Mouse (Mus musculus) CH12F3 (cell line): Measurements from ENCODE around the gene Gm5767.

ENCODE experiments used
- in situ Hi-C: fragments of 300-500 bp; cut with MboI; formaldehyde crosslinking; loops from 2 replicates; pipeline ENCODE4 v1.14.3; 2020; ENCODE audit warnings: low sequenced_read_pairs

Gm5767 gene

DNA sequence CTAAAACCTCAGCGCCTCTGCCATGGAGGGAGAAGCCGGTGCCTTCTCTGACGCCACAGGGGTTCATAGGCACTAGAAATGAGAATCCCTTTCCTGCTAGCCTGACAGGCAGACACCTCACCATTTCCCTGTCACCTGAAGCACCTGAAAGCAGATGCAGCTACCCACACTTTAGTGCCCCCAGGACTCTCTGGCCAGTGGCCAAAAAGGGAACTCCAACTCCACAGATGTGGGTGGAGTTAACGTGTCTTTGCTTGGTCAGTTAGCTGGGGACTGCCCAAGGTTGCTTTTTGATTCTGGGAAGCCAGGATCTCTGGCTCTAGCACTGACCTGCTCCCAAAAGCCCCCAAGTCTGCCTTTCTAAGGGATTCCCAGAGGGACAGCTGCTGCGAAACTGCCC, 11.1 kb upstream of the Gm5767 start:
- in situ Hi-C loops: no loop called here

DNA sequence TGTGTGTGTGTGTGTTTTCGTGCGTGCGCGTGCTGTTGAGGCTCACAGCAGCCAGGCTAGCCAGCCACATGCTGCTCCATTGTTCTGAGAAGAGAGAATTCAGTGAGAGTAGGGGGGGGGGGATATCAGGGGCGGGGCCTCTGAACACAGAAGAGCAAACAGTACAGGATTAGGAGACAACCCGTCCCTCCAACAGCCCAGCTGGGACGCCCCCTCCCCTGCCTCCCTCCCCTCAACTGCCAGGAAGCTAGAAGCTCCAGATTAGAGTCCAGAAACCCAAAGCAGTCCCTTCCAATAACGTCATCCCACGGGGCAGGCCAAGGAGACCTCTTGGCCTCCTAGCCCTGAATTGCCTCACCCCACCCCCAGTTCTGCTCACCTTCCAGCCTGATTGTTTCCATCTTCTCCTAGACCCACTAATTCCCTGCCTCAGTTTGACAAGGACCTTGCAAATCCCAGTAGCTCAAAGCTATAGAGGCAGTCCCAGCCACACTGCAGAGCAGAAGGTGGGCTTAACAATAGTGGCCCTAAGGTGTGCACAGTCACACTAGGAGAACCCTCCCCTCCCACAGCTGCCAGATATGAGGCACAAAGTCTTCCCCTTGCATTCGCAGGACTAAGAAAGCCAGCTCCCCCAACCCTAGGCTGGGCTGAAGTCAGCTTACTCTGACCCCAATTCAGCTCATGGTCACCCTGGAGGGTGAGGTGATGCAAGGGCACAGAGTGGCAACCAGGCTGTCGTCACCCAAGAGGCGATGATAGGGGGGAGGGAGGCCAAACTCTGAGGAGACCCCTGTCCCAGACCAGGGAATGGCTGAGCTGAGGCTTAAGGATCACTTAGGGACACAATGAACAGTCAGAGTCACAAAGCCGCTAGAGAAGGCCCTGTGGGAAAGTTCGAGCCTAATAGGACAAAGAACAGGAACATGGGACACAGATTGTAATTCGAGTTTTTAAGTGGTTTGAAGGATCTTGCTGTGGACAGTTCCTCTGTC, 10.2 kb upstream of the Gm5767 start:
- in situ Hi-C loops: no loop called here

- in situ Hi-C loops: no loop called here
Observed at GRCm38 (mm10) chr16:8671551-8672349, 8.8 kb upstream of the Gm5767 start, which contains the start of gene Carhsp1. TSS of gene Carhsp1 (minus strand) at chr16:8672155.

- in situ Hi-C loops: no loop called here
Observed at GRCm38 (mm10) chr16:8672350-8672687, 8.3 kb upstream of the Gm5767 start.

DNA sequence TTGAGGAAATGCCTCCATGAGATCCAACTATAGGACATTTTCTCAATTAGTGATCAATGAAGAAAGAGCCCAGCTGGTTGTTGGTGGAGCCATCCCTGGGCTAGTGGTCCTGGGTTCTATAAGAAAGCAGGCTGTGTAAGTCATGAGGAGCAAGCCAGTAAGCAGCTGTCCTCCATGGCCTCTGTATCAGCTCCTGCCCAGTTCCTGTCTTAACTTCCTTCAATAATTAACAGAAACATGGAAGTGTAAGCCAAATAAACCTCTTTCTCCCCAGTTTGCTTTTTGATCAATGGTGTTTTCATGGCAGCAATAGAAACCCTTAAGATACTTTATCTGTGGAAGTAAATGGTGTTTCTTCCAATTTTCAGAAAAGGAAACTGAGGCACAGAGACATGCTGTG, 7.8 kb upstream of the Gm5767 start:
- in situ Hi-C loops: no loop called here

DNA sequence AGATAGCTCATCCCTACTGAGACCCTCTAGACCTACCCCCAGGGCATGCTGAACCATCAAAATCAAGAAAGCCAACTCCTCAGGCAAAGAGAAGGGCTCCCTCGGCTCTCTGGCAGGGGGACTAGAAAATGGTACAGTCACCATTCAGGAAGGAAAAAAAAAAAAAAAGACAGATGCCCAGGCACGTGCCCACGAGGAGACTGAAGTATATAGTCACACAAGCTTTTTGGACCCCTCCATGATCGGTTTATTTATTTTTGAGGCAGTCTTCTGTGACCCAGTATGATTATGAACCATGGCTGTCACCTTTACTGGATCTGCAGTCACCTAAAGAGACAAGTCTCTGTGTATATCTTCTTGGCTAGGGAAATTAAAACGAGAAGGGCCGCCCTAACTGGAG, 7.2 kb upstream of the Gm5767 start:
- in situ Hi-C loops: no loop called here

DNA sequence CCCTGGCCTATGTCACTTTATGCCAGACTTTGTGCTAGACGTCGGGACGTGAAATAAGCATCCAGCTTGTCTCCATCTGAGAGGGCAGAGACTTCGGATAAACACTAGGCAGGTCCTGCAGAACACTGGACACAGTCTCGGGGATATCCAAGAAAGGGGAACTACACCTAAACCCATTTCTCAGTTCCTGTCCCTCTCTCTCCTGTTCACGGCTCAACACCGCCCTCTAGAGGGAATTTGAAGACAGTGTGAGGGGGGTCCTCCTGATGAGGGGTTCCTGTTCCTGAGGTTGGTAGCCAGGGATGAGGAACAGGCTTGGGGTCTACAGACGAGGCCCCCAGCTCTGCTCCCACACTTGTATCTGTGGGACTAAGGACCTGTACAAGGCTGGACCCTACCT, 6.4 kb upstream of the Gm5767 start:
- in situ Hi-C loops: no loop called here

DNA sequence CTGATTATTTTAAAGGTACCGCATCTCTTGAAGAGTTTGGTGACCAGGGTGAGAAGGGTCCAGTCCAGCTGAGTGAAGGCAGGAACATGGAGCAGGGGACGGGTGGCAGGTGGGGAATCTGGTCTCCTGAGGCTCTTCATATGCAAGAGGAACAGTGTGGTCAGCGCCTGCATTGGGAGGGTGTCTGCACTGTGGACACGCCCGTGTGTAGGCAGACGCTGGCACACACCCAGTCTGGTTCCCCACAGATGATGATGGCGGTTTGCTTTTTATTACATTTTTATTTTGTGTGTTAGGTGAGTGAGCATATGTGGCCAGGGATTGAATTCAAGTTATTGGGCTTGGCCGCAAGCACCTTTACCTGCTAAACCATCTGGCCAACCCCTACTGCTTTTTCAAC, 5.0 kb upstream of the Gm5767 start:
- in situ Hi-C loops: loop anchor here (5.0 kb wide), 2 partner anchors 183 to 263 kb away; no protein-coding TSS in a partner anchor

DNA sequence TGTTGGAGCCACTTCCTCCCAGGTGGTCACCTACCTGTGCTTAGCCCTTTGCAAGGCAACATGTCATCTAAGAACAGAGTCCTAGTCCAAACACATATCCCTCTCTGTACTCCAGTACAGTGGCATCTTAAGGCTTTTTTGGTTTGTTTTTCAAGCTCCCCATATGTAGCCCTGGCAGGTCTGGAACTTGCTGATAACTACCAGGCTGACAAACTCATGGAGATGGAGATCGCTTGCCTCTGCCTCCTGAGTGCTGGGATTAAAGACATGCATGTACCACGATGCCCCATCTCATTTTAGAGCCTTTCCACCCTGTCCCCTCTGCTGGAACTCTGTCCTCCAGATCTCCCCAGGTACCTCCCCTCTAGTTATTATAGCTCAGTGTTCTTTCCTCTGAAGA, 4.3 kb upstream of the Gm5767 start:
- in situ Hi-C loops: loop anchor here (5.0 kb wide), 2 partner anchors 184 to 264 kb away; no protein-coding TSS in a partner anchor

- in situ Hi-C loops: loop anchor here (5.0 kb wide), 2 partner anchors 184 to 264 kb away; no protein-coding TSS in a partner anchor
Observed at GRCm38 (mm10) chr16:8676800-8677199, 3.8 kb upstream of the Gm5767 start.

- in situ Hi-C loops: loop anchor here (5.0 kb wide), 2 partner anchors 186 to 266 kb away; no protein-coding TSS in a partner anchor
Observed at GRCm38 (mm10) chr16:8678035-8678434, 2.5 kb upstream of the Gm5767 start.

GRCm38 (mm10) chr16:8678676-8679075, 1.9 kb upstream of the Gm5767 start:
- in situ Hi-C loops: loop anchor here (5.0 kb wide), 2 partner anchors 186 to 266 kb away; no protein-coding TSS in a partner anchor

GRCm38 (mm10) chr16:8679780-8680179, 790 bp upstream of the Gm5767 start:
- in situ Hi-C loops: loop anchor here (5.0 to 10.0 kb wide), 3 partner anchors 185 to 267 kb away; no protein-coding TSS in a partner anchor

DNA sequence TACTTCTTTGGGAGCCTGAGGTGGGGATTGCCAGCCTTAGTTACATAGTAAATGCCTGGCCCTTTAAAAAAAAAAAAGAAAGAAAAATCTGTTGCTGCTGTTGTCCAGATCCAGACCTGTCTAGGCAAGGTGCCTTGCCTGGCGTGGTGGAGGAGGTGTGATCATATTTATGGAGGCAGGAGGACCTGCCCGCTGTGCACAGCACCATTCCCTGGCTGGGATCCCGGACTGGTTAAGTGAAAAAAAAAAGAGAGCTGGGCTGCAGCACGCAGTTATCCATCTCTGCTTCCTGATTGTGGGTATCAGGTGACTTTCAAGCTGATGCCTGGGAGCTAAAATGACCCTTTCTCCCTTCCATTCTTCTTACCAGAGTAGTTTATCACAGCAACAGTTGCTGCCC, 4.5 kb downstream of the Gm5767 start:
- in situ Hi-C loops: loop anchor here (10.0 kb wide), 1 partner anchor 180 kb away; no protein-coding TSS in a partner anchor

- in situ Hi-C loops: loop anchor here (10.0 kb wide), 1 partner anchor 179 kb away; no protein-coding TSS in a partner anchor
Observed at GRCm38 (mm10) chr16:8686121-8686870, 5.7 kb downstream of the Gm5767 start.

- in situ Hi-C loops: loop anchor here (10.0 kb wide), 1 partner anchor 178 kb away; no protein-coding TSS in a partner anchor
Observed at GRCm38 (mm10) chr16:8686871-8687535, 6.4 kb downstream of the Gm5767 start.

DNA sequence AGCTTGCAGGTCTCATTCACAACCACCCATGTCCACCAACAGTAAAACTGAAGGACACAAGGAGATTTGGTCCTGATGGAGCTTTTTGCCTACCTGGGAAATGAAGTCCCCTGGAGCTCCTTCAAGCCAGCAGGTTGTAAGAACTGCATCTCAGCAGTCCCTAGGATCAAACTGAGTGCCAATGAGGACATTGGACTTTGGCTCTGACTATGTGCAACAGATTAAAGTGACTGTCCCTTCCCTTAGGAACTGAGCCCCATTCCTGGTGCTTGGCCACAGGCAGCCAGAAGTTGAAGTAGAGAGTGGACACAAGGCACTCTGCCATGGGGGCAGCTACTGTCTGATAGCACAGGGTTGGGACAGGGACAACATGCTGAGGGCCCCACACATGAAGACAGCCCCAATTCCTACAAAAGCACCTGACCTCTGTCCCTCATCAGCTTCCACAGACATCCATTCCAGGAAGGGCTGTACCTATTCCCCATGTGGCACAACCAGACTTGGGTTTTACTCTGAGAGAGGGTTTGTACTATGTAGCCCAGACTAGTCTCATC, 7.1 kb downstream of the Gm5767 start:
- in situ Hi-C loops: loop anchor here (10.0 kb wide), 1 partner anchor 177 kb away; no protein-coding TSS in a partner anchor

GRCm38 (mm10) chr16:8689979-8690656, 9.5 kb downstream of the Gm5767 start:
- in situ Hi-C loops: loop anchor here (10.0 kb wide), 1 partner anchor 175 kb away; no protein-coding TSS in a partner anchor

DNA sequence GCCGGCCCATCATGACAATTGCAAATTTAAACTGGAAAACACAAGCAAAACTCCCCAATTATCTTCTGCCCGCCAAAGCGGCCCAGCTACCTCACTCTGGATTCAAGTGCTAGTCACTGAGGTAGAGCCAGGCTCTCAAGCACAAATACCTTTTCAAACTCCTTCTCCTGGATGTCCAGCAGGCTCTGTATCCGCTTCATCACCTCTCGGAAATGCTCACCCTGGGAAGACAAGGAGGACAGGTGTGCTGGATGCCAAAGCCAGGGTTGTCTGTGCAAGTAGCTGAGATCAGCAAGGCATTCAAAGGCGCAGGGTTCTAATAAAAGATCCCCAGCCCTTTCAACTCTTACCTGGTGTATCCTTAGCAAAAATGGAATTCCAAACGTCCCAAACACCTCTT, 10.6 kb downstream of the Gm5767 start:
- in situ Hi-C loops: no loop called here
